Mouse (Mus musculus) liver, postnatal 0 days (tissue): Measurements from ENCODE around the gene Cadm2.

Experiments used
- CTCF ChIP-seq: sonication (generic); IDR thresholded peaks from 2 replicates; pipeline ENCODE4 v1.5.1; 2016; ENCODE audit warnings: antibody characterized with exemption, low read depth
- EP300 ChIP-seq: IDR thresholded peaks from 2 replicates; pipeline ENCODE4 v1.6.1; 2016; ENCODE audit warnings: antibody characterized with exemption, low read depth, mild to moderate bottlenecking

DNA sequence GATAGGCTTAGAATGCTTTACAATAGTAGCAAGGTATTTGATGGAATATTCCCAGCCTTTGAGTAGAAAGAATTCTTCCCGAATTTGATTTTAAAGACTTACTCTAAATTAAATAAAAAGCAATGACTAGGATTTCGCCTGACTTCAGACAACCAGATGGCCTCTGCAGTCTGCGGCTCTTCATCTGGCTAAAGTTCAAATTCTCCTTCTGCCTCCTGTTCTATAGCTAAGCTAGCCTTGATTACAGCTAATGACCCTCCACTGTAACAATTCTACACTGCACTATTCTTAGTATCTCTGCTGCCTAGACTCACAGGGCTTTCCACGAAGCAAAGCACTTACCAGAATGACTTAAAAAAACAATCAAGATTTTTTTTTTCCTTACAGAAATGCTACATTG lies 495.9 kb downstream of the Cadm2 start:
- TF ChIP-seq EP300 (no peak), CTCF (no peak)
